Mouse (Mus musculus): Measurements from ENCODE around the gene Ccdc181. TPM values are rescaled to one million over a fixed set of nuclear protein-coding genes. Genes with fewer than 3 reads are reported as not detected.

Ccdc181 gene
- polyA plus RNA-seq, 1 experiment: not detected

- TF ChIP-seq POLR2A (IDR thresholded peaks at IDR 0.05; ENCODE audit: insufficient read depth, low read depth, low read length): no peak
Observed at GRCm38 (mm10) chr1:164303821-164304220, 28.4 kb downstream of the Ccdc181 start, which contains the start of gene Nme7. TSS of gene Nme7 (plus strand) at chr1:164304121.

GRCm38 (mm10) chr1:164307124-164307751 is 31.9 kb downstream of the Ccdc181 start, which contains the start of gene Blzf1:
TSS of gene Blzf1 (minus strand) at chr1:164307489.
- H3K4me3 ChIP-seq (ENCODE audit: insufficient read depth, low read depth, low read length): peak within 1 kb of the TSS; percentile 85
- WGBS: under 1% methylated on average over 35 of the region's 35 CpGs
- no peak for TF ChIP-seq CTCF (IDR thresholded peaks at IDR 0.05; ENCODE audit: insufficient read depth, low read depth, low read length)
- no peak for TF ChIP-seq POLR2A (IDR thresholded peaks at IDR 0.05; ENCODE audit: insufficient read depth, low read depth, low read length)
- peaks cover 5% of the 10 kb centered on the region; the same call in 1 of the 2 replicates for H3K4me1 ChIP-seq (ENCODE audit: control insufficient read depth, insufficient read depth, low read length)
- H3K27ac ChIP-seq (ENCODE audit: insufficient read depth, low read depth, low read length): peak within 1 kb of the TSS; percentile 56; the same call in 1 of the 2 replicates

More at GRCm38 (mm10) chr1:164303821-164304220, 28.4 kb downstream of the Ccdc181 start, which contains the start of gene Nme7:
- 34% methylated on average over 5 of the region's 5 CpGs for WGBS
- H3K4me3 ChIP-seq (ENCODE audit: insufficient read depth, low read depth, low read length): no peak within 1 kb of the TSS
- no peak within 1 kb of the TSS for H3K27ac ChIP-seq (ENCODE audit: insufficient read depth, low read depth, low read length)
- peaks cover 5% of the 10 kb centered on the region; the same call in 1 of the 2 replicates for H3K4me1 ChIP-seq (ENCODE audit: control insufficient read depth, insufficient read depth, low read length)

- no peak overlapping the region for H3K27ac ChIP-seq (ENCODE audit: insufficient read depth, low read depth, low read length)
- H3K4me3 ChIP-seq (ENCODE audit: insufficient read depth, low read depth, low read length): peak overlapping the region; percentile 59
- peaks cover 5% of the 10 kb centered on the region; the same call in 1 of the 2 replicates for H3K4me1 ChIP-seq (ENCODE audit: control insufficient read depth, insufficient read depth, low read length)
- no peak for TF ChIP-seq POLR2A (IDR thresholded peaks at IDR 0.05; ENCODE audit: insufficient read depth, low read depth, low read length)
- TF ChIP-seq CTCF (IDR thresholded peaks at IDR 0.05; ENCODE audit: insufficient read depth, low read depth, low read length): no peak
- WGBS: 4% methylated on average over 10 of the region's 10 CpGs
Observed at GRCm38 (mm10) chr1:164307922-164308321, 32.5 kb downstream of the Ccdc181 start.

- H3K27ac ChIP-seq (ENCODE audit: insufficient read depth, low read depth, low read length): no peak overlapping the region
- no peak overlapping the region for H3K4me3 ChIP-seq (ENCODE audit: insufficient read depth, low read depth, low read length)
- no peak for TF ChIP-seq POLR2A (IDR thresholded peaks at IDR 0.05; ENCODE audit: insufficient read depth, low read depth, low read length)
- TF ChIP-seq CTCF (IDR thresholded peaks at IDR 0.05; ENCODE audit: insufficient read depth, low read depth, low read length): no peak
- no peaks in the 10 kb centered on the region for H3K4me1 ChIP-seq (ENCODE audit: control insufficient read depth, insufficient read depth, low read length)
- WGBS: 85% methylated on average over 5 of the region's 5 CpGs
Observed at GRCm38 (mm10) chr1:164314085-164314484, 38.7 kb downstream of the Ccdc181 start.

- 74% methylated on average over 8 of the region's 8 CpGs for WGBS
- TF ChIP-seq POLR2A (IDR thresholded peaks at IDR 0.05; ENCODE audit: insufficient read depth, low read depth, low read length) (no peak), CTCF (IDR thresholded peaks at IDR 0.05; ENCODE audit: insufficient read depth, low read depth, low read length) (peak; percentile 72; the same call in 1 of the 2 replicates)
- no peak overlapping the region for H3K27ac ChIP-seq (ENCODE audit: insufficient read depth, low read depth, low read length)
- H3K4me1 ChIP-seq (ENCODE audit: control insufficient read depth, insufficient read depth, low read length): no peaks in the 10 kb centered on the region
- H3K4me3 ChIP-seq (ENCODE audit: insufficient read depth, low read depth, low read length): no peak overlapping the region
Observed at GRCm38 (mm10) chr1:164315266-164315665, 39.9 kb downstream of the Ccdc181 start.

GRCm38 (mm10) chr1:164316697-164317096 is 41.3 kb downstream of the Ccdc181 start:
- H3K4me3 ChIP-seq (ENCODE audit: insufficient read depth, low read depth, low read length): no peak overlapping the region
- TF ChIP-seq CTCF (IDR thresholded peaks at IDR 0.05; ENCODE audit: insufficient read depth, low read depth, low read length) (no peak), POLR2A (IDR thresholded peaks at IDR 0.05; ENCODE audit: insufficient read depth, low read depth, low read length) (no peak)
- 9% methylated on average over 3 of the region's 3 CpGs for WGBS
- H3K27ac ChIP-seq (ENCODE audit: insufficient read depth, low read depth, low read length): no peak overlapping the region
- peaks cover 4% of the 10 kb centered on the region; the same call in 1 of the 2 replicates for H3K4me1 ChIP-seq (ENCODE audit: control insufficient read depth, insufficient read depth, low read length)

GRCm38 (mm10) chr1:164317261-164317660 is 41.9 kb downstream of the Ccdc181 start:
- no peak overlapping the region for H3K4me3 ChIP-seq (ENCODE audit: insufficient read depth, low read depth, low read length)
- no peak for TF ChIP-seq CTCF (IDR thresholded peaks at IDR 0.05; ENCODE audit: insufficient read depth, low read depth, low read length)
- TF ChIP-seq POLR2A (IDR thresholded peaks at IDR 0.05; ENCODE audit: insufficient read depth, low read depth, low read length): no peak
- WGBS: 76% methylated on average over 9 of the region's 9 CpGs
- H3K4me1 ChIP-seq (ENCODE audit: control insufficient read depth, insufficient read depth, low read length): peaks cover 4% of the 10 kb centered on the region; the same call in 1 of the 2 replicates
- no peak overlapping the region for H3K27ac ChIP-seq (ENCODE audit: insufficient read depth, low read depth, low read length)

- TF ChIP-seq CTCF (IDR thresholded peaks at IDR 0.05; ENCODE audit: insufficient read depth, low read depth, low read length): no peak
- TF ChIP-seq POLR2A (IDR thresholded peaks at IDR 0.05; ENCODE audit: insufficient read depth, low read depth, low read length): no peak
- Histone ChIP-seq H3K4me3 (ENCODE audit: insufficient read depth, low read depth, low read length) (no peak overlapping the region), H3K4me1 (ENCODE audit: control insufficient read depth, insufficient read depth, low read length) (peaks cover 4% of the 10 kb centered on the region; the same call in 1 of the 2 replicates), H3K27ac (ENCODE audit: insufficient read depth, low read depth, low read length) (no peak overlapping the region)
- WGBS: 89% methylated on average over 5 of the region's 5 CpGs
Observed at GRCm38 (mm10) chr1:164318474-164318873, 43.1 kb downstream of the Ccdc181 start.

GRCm38 (mm10) chr1:164319542-164320140 is 44.3 kb downstream of the Ccdc181 start:
- Histone ChIP-seq H3K4me1 (ENCODE audit: control insufficient read depth, insufficient read depth, low read length) (peaks cover 4% of the 10 kb centered on the region; the same call in 1 of the 2 replicates), H3K4me3 (ENCODE audit: insufficient read depth, low read depth, low read length) (no peak overlapping the region), H3K27ac (ENCODE audit: insufficient read depth, low read depth, low read length) (no peak overlapping the region)
- TF ChIP-seq CTCF (IDR thresholded peaks at IDR 0.05; ENCODE audit: insufficient read depth, low read depth, low read length) (no peak), POLR2A (IDR thresholded peaks at IDR 0.05; ENCODE audit: insufficient read depth, low read depth, low read length) (no peak)
- WGBS: 75% methylated on average over 14 of the region's 14 CpGs
